ENCODE assay signal across 10 mouse cellular contexts in genomic region chr2:105370698-105371097, GRCm38 (mm10). TPM values are rescaled to one million over a fixed set of nuclear protein-coding genes. Genes with fewer than 3 reads are reported as not detected.
A peak's percentile ranks its signal among the peaks of the same experiment; 100 is the strongest.
DNase-seq lines count a peak whose midpoint lies in the region; ATAC-seq and TF ChIP-seq lines count a peak whose summit lies in the region.
"Had no signal": no experiment of that assay in that cellular context is flagged by ENCODE, and none has a peak within 500 bp of the region (broad histone marks: within the 10 kb centered on the region; RNA-seq: fewer than 3 reads in every experiment).

No protein-coding gene starts in this region.

- no peak for DNase-seq in frontal cortex, postnatal 10 days (ENCODE audit: low spot score in 2 of 2)
- DNase-seq in stomach, postnatal 0 days (ENCODE audit: low spot score): no peak
- no peak for DNase-seq in urinary bladder, postnatal 25 days (ENCODE audit: low spot score)
- DNase-seq in liver: no peak
- no peak for DNase-seq in lung, adult 18-20 months
- DNase-seq: gastrocnemius, postnatal 10 days had no signal

- no peaks in the 10 kb centered on the region for H3K4me1 ChIP-seq in stomach, embryonic 15.5 days
- H3K4me1 ChIP-seq in stomach, postnatal 0 days (replicated peaks; ENCODE audit: control insufficient read depth, insufficient read depth): no peaks in the 10 kb centered on the region
- peaks cover 9% of the 10 kb centered on the region; the same call in 1 of the 2 replicates for H3K4me1 ChIP-seq in limb, embryonic 13.5 days

- WGBS in stomach, embryonic 15.5 days: 28% methylated on average over 14 of the region's 14 CpGs
- WGBS in stomach, postnatal 0 days: 32% methylated on average over 14 of the region's 14 CpGs
- 24% methylated on average over 14 of the region's 14 CpGs for WGBS in limb, embryonic 13.5 days

- TF ChIP-seq CTCF in stomach, postnatal 0 days (IDR thresholded peaks at IDR 0.05; ENCODE audit: low read depth): no peak

- H3K9ac ChIP-seq in stomach, embryonic 15.5 days: no peak overlapping the region
- no peak overlapping the region for H3K9ac ChIP-seq in stomach, postnatal 0 days (ENCODE audit: low read length)
- 0 out of 2 replicates have a peak overlapping the region, but pooled peaks have one; percentile 8 for H3K9ac ChIP-seq in limb, embryonic 13.5 days
- H3K9ac ChIP-seq: liver, embryonic 14.5 days had no signal

- ATAC-seq in frontal cortex, adult (ENCODE audit: low TSS enrichment): peak; percentile 58
- ATAC-seq in stomach, embryonic 15.5 days (ENCODE audit: insufficient read depth, low FRiP score, low read depth): no peak
- no peak for ATAC-seq in stomach, postnatal 0 days (ENCODE audit: low FRiP score, low TSS enrichment)
- no peak for ATAC-seq in limb, embryonic 13.5 days (ENCODE audit: low FRiP score, low read depth)

- H3K4me3 ChIP-seq in stomach, embryonic 15.5 days (replicated peaks): no peak overlapping the region
- H3K4me3 ChIP-seq in stomach, postnatal 0 days (ENCODE audit: low read depth, low read length): no peak overlapping the region
- peak overlapping the region; percentile 20 for H3K4me3 ChIP-seq in limb, embryonic 13.5 days

- no peaks in the 10 kb centered on the region for H3K27me3 ChIP-seq in stomach, embryonic 15.5 days (replicated peaks)
- no peaks in the 10 kb centered on the region for H3K27me3 ChIP-seq in stomach, postnatal 0 days (ENCODE audit: control insufficient read depth, insufficient read depth, low read length)
- H3K27me3 ChIP-seq in limb, embryonic 13.5 days: peaks cover 17% of the 10 kb centered on the region

- no peak overlapping the region for H3K27ac ChIP-seq in stomach, embryonic 15.5 days
- H3K27ac ChIP-seq in stomach, postnatal 0 days (replicated peaks): no peak overlapping the region
- H3K27ac ChIP-seq in limb, embryonic 13.5 days: no peak overlapping the region
- H3K27ac ChIP-seq: liver, embryonic 14.5 days had no signal

- H3K36me3 ChIP-seq in stomach, embryonic 15.5 days: no peaks in the 10 kb centered on the region
- H3K36me3 ChIP-seq in stomach, postnatal 0 days (ENCODE audit: control insufficient read depth, insufficient read depth, low read length): no peaks in the 10 kb centered on the region
- no peaks in the 10 kb centered on the region for H3K36me3 ChIP-seq in limb, embryonic 13.5 days

- H3K9me3 ChIP-seq in stomach, embryonic 15.5 days: no peaks in the 10 kb centered on the region
- H3K9me3 ChIP-seq in stomach, postnatal 0 days (ENCODE audit: control insufficient read depth, low read length): no peaks in the 10 kb centered on the region
- H3K9me3 ChIP-seq in limb, embryonic 13.5 days: no peaks in the 10 kb centered on the region

- no peak for TF ChIP-seq EP300 in stomach, postnatal 0 days (optimal IDR thresholded peaks at IDR 0.05)

- peak overlapping the region; percentile 6; the same call in 1 of the 2 replicates for H3K4me2 ChIP-seq in stomach, embryonic 15.5 days
- no peak overlapping the region for H3K4me2 ChIP-seq in stomach, postnatal 0 days (replicated peaks; ENCODE audit: low read depth)
- peak overlapping the region; percentile 48 for H3K4me2 ChIP-seq in limb, embryonic 13.5 days (replicated peaks)

RNA-seq across cellular contexts. Expression of gene Rcn1, which starts 28.4 kb away (rescaled TPM):
- polyA plus RNA-seq in stomach, embryonic 15.5 days (2015; fragmentation: Nextera tagmentation; extraction: Ambion mirVana): 146 and 159 TPM in 2 replicates
- 61.1 and 64.9 TPM in 2 replicates for polyA plus RNA-seq in stomach, postnatal 0 days (2015; fragmentation: Nextera tagmentation; extraction: Ambion mirVana)
- 242 and 250 TPM in 2 replicates for polyA plus RNA-seq in limb, embryonic 13.5 days (2015; fragmentation: Nextera tagmentation; extraction: Ambion mirVana)
